Mouse (Mus musculus) thymus, adult 18-20 months (tissue): Measurements from ENCODE around the gene Akr1b8.
"Not testable (repeated sequence)": the region's sequence is repeated elsewhere in the genome, so short reads cannot be mapped to it uniquely, and the experiment has no call there.

Experiments used
- DNase-seq, 2 experiments: peaks; one replicate each; pipeline ENCODE4 v3.0.0; 2022; ENCODE audit warnings: mixed read lengths in 2 of 2

Gene Akr1b8

GRCm38 (mm10) chr6:34406746-34407145 lies 52.8 kb downstream of the Akr1b8 start:
- DNase-seq: no peak

- DNase-seq: no peak
Observed at GRCm38 (mm10) chr6:34407403-34407802, 53.5 kb downstream of the Akr1b8 start.

- DNase-seq: no peak
Observed at GRCm38 (mm10) chr6:34412023-34412422, 58.1 kb downstream of the Akr1b8 start, which contains the start of gene Akr1b7. Gene Akr1b7 (plus strand): TSS chr6:34412334.

- no peak for DNase-seq
Observed at GRCm38 (mm10) chr6:34412688-34413087, 58.8 kb downstream of the Akr1b8 start.

- not testable (repeated sequence) for DNase-seq
Observed at GRCm38 (mm10) chr6:34413386-34413785, 59.5 kb downstream of the Akr1b8 start.

GRCm38 (mm10) chr6:34416521-34416920 lies 62.6 kb downstream of the Akr1b8 start:
- no peak for DNase-seq
